Mouse (Mus musculus) stomach, postnatal 0 days (tissue): ENCODE data around the gene Paxbp1.

Experiments used
- CTCF ChIP-seq: IDR thresholded peaks from 2 replicates; pipeline ENCODE4 v1.5.1; 2016; ENCODE audit warnings: antibody characterized with exemption, low read depth, mild to moderate bottlenecking, moderate library complexity
- EP300 ChIP-seq: optimal IDR thresholded peaks from 2 replicates; pipeline ENCODE3; 2016; ENCODE audit warnings: antibody characterized with exemption

DNA sequence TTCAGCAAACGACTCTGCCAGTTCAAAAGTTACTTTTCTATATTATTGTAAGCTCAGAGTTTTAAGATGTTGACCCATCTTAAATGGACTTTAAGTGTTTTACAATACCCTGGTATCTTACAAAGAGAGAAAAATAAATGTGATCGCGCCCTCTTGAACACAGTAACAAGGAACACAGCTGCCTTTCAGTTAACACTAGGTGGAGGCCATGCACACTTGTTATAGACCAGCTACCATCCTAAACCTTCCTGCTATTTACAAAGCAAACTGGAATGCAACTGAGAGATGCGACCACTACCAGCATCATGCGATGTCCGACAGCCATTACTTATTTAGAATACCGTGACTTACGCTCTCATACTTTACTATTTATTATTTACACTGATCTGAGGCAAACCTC, 55.2 kb downstream of the Paxbp1 start:
- TF ChIP-seq CTCF (no peak), EP300 (no peak)
